Mouse (Mus musculus) layer of hippocampus, postnatal 10 days (tissue): ENCODE measurements around the gene Gm20547. TPM values are rescaled to one million over a fixed set of nuclear protein-coding genes. Genes with fewer than 3 reads are reported as not detected.

ENCODE experiments used
- microRNA-seq, 2 experiments: library from miRNA; unstranded; fragments of <30 nt; microRNA quantifications; one replicate each; pipeline ENCODE4 v1.2.0; 2021
- total RNA-seq, 2 experiments: library from RNA; stranded (reverse); gene quantifications; 2 replicates each; pipeline ENCODE4 v1.2.3; 2021

The Gm20547 gene
- total RNA-seq, 2 experiments from 2014 or later = 0.20 TPM; not detected in 1

Small RNA genes within 50 kb of the gene (microRNA-seq; reads per million reads assigned to microRNA genes)
- gene Mir6970 (2.5 to 3.7 reads per million in 2 experiments), gene Mir6971 (4.7 reads per million in 2 experiments), gene Mir6972 (0 reads per million in 2 experiments)

Other genes starting within 250 kb of the Gm20547 start
- 10 to 100 TPM; 11.8 to 14.8 TPM for gene Fkbpl, start 237.3 kb downstream of the Gm20547 start, total RNA-seq
- gene Atf6b, start 234.9 kb downstream of the Gm20547 start, total RNA-seq = 10 to 100 TPM; 75.8 to 78.6 TPM
- gene Tnxb, start 211.5 kb downstream of the Gm20547 start, total RNA-seq = 1 to 10 TPM; 4.1 to 4.7 TPM
- gene C4b, start 138.2 kb downstream of the Gm20547 start, total RNA-seq = 1 to 10 TPM; 8.7 to 9.6 TPM
- not detected for gene Cyp21a1, start 77.5 kb downstream of the Gm20547 start, total RNA-seq
- gene Stk19, start 45.1 kb downstream of the Gm20547 start, total RNA-seq = 10 to 100 TPM; 63.6 to 64.2 TPM
- 10 to 100 TPM; 36.1 to 39.9 TPM for gene Dxo, start 45.0 kb downstream of the Gm20547 start, total RNA-seq
- gene Skiv2l, start 31.8 kb downstream of the Gm20547 start, total RNA-seq = 10 to 100 TPM; 71.4 to 74.8 TPM
- gene Nelfe, start 31.7 kb downstream of the Gm20547 start, total RNA-seq = 10 to 100 TPM; 30.2 to 38.5 TPM
- gene Cfb, start 19.5 kb downstream of the Gm20547 start, total RNA-seq = not detected
- gene Zbtb12, start 2.6 kb downstream of the Gm20547 start, total RNA-seq = 10 to 100 TPM in 1 of 2 experiments, 1 to 10 TPM in 1; 9.8 to 10.0 TPM
- gene C2, start 16.2 kb upstream of the Gm20547 start, total RNA-seq = 1 to 10 TPM; 1.3 to 1.4 TPM
- gene Ehmt2, start 16.4 kb upstream of the Gm20547 start, total RNA-seq = 100 to 1,000 TPM; 174 to 175 TPM
- gene Slc44a4, start 32.4 kb upstream of the Gm20547 start, total RNA-seq = under 1 TPM; 0.16 to 0.20 TPM
- gene Neu1, start 49.2 kb upstream of the Gm20547 start, total RNA-seq = 10 to 100 TPM; 23.6 to 24.4 TPM
- gene Hspa1b, start 77.2 kb upstream of the Gm20547 start, total RNA-seq = 1 to 10 TPM; 4.3 to 5.3 TPM
- gene Gm20481, start 87.9 kb upstream of the Gm20547 start, total RNA-seq = not detected
- gene Hspa1a, start 90.1 kb upstream of the Gm20547 start, total RNA-seq = 1 to 10 TPM; 6.8 to 8.7 TPM
- under 1 TPM; 0.30 to 0.38 TPM for gene Hspa1l, start 90.7 kb upstream of the Gm20547 start, total RNA-seq
- 10 to 100 TPM; 24.2 to 25.9 TPM for gene Lsm2, start 99.8 kb upstream of the Gm20547 start, total RNA-seq
- gene Vars, start 118.9 kb upstream of the Gm20547 start, total RNA-seq = 10 to 100 TPM; 56.3 to 62.1 TPM
- gene Vwa7, start 134.5 kb upstream of the Gm20547 start, total RNA-seq = under 1 TPM; 0.16 to 0.30 TPM
- 1 to 10 TPM in 1 of 2 experiments, under 1 TPM in 1; 0.53 to 1.4 TPM for gene Sapcd1, start 146.0 kb upstream of the Gm20547 start, total RNA-seq
- gene Msh5, start 164.7 kb upstream of the Gm20547 start, total RNA-seq = 1 to 10 TPM in 1 of 2 experiments, under 1 TPM in 1; 0.91 to 1.4 TPM
- gene Clic1, start 167.9 kb upstream of the Gm20547 start, total RNA-seq = 10 to 100 TPM; 19.3 to 19.6 TPM
- 10 to 100 TPM; 47.3 to 59.0 TPM for gene Ddah2, start 177.0 kb upstream of the Gm20547 start, total RNA-seq
- not detected for gene Ly6g6c, start 183.3 kb upstream of the Gm20547 start, total RNA-seq
- not detected for gene Mpig6b, start 184.1 kb upstream of the Gm20547 start, total RNA-seq
- 1 to 10 TPM; 2.8 to 3.5 TPM for gene Ly6g6e, start 194.9 kb upstream of the Gm20547 start, total RNA-seq
- gene Ly6g6d, start 196.0 kb upstream of the Gm20547 start, total RNA-seq = 1 to 10 TPM in 1 of 2 experiments, under 1 TPM in 1; 0.78 to 1.6 TPM
- gene Ly6g6f, start 203.6 kb upstream of the Gm20547 start, total RNA-seq = not detected
- 10 to 100 TPM; 77.4 to 79.9 TPM for gene Abhd16a, start 207.2 kb upstream of the Gm20547 start, total RNA-seq
- gene Ly6g5c, start 226.2 kb upstream of the Gm20547 start, total RNA-seq = not detected
- under 1 TPM; 0.58 to 0.82 TPM for gene Ly6g5b, start 233.4 kb upstream of the Gm20547 start, total RNA-seq
- 10 to 100 TPM; 10.7 to 14.6 TPM for gene Gpank1, start 239.4 kb upstream of the Gm20547 start, total RNA-seq
- gene Csnk2b, start 240.0 kb upstream of the Gm20547 start, total RNA-seq = 100 to 1,000 TPM; 178 to 202 TPM
- gene D17H6S53E, start 244.3 kb upstream of the Gm20547 start, total RNA-seq = 10 to 100 TPM; 21.4 to 25.9 TPM